Mouse (Mus musculus): ENCODE measurements around the gene Ppih. TPM values are rescaled to one million over a fixed set of nuclear protein-coding genes. Genes with fewer than 3 reads are reported as not detected.
A peak's percentile ranks its signal among the peaks of the same experiment; 100 is the strongest.
"Not testable (repeated sequence)": the region's sequence is repeated elsewhere in the genome, so short reads cannot be mapped to it uniquely, and the experiment has no call there.

Ppih gene
- total RNA-seq, 2 experiments from 2014 or later, result 137 to 163 TPM

DNA sequence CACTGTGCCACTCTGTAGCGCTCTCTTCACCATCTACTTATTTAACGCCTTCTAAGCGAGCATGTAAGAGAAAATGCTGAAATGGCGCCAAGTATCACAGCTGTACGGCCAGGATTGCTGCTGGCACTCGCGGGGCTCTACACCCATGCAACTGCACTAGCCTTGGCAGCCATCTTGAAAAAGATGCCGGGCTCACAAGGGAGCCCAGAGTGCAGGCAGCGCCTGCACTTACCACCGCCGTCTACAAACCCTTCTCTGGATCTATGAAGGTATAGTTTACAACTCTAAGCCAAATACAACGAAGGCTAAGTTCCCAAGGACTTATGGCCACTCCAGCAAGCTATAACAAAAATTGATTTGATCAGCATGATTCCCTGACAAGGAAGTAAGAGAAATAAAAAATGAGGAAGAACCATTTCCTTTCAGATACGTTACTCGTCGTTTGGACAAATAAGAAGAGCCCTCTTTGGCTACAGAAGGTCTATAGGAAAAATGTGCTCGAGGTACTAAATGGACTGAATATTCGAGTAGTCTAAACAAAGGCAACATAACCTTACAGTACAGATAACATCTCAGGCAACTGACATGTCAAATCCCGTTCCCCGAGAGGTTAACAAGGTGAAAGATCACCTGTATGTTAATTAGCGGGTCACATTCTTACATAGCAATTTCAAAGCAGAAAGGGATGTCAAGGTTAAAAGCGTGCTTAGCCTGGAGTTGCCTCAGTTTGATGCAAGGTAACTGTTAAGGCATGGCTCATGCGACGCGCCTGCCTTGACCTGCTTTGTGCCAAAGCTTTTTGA lies 27.4 kb downstream of the Ppih start:
- ATAC-seq (replicated peaks; ENCODE audit: poor library complexity), result peak; percentile 43

DNA sequence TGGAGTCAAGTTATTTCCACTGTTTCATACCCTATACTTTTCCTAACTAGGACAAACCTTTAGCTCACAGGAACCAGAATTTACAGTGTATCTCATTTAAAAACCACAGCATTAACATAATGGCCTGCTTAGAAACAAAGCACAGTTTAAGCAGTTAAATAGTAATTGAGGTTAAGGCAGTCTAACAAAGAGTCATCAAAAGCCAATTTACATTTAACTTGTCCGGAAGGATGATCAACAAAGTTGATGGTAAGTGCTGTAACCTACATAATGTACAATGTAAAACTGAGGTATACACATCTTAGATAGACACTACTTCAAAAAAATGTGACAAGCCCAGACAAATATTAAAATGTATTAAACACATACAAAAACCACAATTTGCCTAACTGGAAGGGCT lies 28.4 kb downstream of the Ppih start:
- no peak for ATAC-seq (replicated peaks; ENCODE audit: poor library complexity)

DNA sequence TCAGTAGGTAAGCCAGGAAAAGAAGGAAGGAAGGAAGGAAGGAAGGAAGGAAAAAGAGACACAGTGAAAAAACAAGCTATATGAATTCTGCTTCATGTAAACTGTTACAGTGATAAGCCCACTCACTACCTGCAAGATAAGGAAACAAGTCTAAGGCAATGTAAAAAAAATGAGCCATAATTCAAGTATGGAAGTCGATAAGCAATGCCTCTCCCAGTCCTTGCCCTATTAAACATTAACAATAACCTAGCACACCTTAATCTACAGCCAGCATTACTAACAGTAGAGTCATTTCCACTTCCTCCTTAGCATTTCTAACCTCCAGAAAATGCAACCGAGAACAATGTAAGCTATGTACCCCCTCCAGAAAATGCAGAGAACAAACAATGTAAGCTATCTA lies 35.0 kb downstream of the Ppih start:
- peak; percentile 62 for ATAC-seq (replicated peaks; ENCODE audit: poor library complexity)

DNA sequence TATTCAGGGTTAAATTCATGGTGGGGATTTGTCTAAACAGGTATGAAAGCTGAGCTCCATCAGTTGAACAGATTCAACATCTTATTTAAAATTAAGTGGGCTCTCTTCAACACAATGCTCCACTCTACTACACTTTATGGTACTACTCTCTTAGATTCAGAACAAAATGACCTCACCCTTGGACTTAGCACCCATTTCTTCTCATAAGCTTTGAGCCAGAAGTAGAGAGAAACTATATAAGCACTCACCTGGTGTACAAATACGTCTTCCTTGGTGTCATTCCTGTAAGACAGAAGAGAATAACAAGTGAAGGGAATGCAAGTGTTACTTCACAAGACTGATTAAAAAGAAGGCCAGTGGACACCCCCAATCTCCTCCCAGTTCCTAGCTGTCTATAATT lies 35.5 kb downstream of the Ppih start:
- ATAC-seq (replicated peaks; ENCODE audit: poor library complexity), result no peak

DNA sequence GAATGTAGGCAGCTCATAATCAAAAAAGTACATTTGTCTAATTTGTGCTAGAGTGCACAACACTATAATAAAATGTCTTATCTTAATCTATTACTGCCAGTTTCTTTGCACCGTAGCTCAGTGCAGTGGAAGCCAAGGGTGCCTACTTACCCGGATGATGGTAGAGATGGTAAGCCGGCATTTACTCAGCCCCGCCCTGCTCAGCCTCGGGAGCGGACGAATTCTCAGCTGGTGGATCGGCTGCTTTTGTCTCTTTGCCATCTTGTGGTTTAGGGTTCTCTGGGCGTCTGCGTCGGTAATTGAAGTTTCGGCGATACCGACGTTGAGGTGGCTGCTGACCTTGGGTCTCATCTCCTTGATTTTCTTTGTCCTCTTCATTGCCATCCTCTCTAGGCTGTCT lies 41.6 kb downstream of the Ppih start:
- ATAC-seq (replicated peaks; ENCODE audit: poor library complexity), result not testable (repeated sequence)

DNA sequence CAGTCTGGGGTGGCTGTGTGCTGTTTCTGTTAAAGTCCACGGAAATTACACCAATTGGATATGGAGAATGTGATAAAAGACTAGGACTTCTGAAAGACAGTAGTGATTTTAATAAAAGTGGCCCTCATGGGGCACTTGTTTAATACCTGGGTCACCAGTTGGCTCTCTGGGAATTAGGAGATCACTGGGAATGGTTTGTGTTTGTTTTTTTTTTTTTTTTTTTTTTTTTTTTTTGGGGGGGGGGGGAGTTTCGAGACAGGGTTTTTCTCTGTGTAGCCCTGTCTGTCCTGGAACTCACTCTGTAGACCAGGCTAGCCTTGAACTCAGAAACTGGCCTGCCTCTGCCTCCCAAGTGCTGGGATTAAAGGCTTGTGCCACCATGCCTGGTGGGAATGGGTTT lies 44.6 kb downstream of the Ppih start:
- ATAC-seq (replicated peaks; ENCODE audit: poor library complexity), result no peak

DNA sequence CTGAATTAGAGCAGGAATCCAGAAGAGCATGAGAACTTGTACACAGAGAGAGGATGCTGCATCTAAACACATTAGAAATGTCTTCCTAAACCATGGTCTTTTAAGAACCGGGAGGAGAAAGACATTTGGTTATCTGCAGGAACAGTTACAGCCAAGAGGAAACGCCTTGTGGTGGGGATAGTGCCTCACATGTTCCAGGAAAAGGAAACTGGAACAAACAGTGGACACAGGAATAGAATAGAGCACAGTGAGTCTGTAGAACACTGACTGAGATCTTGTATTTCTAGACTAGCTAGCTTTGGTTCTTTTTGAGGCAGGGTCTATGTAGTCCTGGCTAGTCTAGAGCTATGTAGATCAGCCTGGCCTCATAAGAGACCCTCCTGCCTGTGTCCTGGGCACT lies 45.1 kb downstream of the Ppih start:
- peak; percentile 20; the same call in 1 of the 2 replicates for ATAC-seq (replicated peaks; ENCODE audit: poor library complexity)

DNA sequence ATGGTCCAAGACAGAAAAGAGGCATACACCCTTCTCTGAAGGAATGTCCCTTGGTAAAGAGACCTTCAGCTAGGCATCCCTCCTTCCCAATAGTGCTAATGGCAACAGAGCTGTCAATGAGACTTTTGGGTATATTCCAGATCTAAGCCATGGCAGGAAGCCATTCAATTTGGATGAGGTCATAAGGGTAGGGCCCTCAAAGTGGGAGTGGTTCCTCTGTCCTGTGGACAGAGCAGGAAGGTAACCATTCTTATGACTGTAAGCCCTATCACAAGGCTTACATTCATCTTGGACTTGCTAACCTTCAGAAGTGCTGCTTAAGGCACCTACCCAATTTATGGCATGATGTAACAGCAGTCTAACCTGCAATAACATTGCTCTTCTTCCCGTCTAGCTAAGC lies 45.7 kb downstream of the Ppih start:
- ATAC-seq (replicated peaks; ENCODE audit: poor library complexity), result peak; percentile 33

DNA sequence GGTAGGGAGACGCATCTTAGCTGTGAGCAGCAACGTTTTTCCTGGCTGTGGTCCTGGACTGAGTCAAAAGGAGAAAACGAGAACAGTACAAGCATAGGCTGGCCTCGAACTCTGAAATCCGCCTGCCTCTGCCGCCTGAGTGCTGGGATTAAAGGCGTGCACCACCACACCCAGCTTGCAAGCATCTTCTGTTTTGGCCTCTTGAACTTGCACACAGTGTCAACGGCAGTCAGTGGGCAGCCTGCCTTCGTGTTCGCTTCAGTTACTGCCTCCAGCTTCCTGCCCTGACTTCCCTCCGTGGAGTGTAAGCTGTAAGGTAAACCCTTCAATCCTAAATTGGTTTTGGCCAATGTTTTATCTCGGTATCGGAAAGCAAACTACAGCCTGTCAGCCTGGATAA lies 53.7 kb downstream of the Ppih start:
- no peak for ATAC-seq (replicated peaks; ENCODE audit: poor library complexity)

DNA sequence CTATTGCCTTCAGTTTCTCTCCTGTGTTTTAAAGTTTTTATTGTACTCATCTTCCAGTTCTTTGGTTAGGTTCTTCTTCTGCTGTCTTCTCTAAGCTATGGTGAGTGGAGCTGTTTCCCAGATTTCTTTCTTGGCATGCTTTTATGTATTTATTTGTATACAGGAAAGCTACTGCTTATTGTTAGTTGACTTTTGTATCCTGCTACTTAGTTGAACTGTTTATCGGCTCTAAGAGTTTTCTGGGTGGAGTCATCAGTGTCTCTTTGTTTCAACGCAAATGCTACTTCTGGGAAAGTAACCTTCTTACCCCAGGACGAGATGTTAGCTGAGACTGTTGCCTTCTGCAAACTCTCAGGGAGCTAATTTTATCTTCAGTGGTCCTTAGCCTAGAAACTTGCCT lies 56.9 kb downstream of the Ppih start:
- no peak for ATAC-seq (replicated peaks; ENCODE audit: poor library complexity)

DNA sequence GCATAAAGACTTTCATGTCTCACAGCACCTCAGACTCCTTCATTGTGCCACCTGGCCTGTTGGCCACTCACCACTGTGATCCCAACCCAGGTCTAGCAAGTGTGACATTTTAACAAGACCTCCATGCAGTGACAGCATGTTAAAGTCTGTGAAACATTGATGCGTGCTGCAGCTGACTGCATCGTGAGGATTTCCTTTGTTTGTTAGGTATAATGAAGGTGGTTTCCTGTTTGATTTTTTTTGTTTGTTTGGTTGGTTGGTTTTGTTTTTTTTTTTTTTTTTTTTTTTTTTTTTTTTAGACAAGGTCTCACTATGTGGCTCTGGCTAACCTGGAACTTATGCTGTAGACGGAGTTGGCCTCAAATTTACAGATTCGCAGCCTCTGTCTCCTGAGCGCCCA lies 57.9 kb downstream of the Ppih start:
- no peak for ATAC-seq (replicated peaks; ENCODE audit: poor library complexity)

DNA sequence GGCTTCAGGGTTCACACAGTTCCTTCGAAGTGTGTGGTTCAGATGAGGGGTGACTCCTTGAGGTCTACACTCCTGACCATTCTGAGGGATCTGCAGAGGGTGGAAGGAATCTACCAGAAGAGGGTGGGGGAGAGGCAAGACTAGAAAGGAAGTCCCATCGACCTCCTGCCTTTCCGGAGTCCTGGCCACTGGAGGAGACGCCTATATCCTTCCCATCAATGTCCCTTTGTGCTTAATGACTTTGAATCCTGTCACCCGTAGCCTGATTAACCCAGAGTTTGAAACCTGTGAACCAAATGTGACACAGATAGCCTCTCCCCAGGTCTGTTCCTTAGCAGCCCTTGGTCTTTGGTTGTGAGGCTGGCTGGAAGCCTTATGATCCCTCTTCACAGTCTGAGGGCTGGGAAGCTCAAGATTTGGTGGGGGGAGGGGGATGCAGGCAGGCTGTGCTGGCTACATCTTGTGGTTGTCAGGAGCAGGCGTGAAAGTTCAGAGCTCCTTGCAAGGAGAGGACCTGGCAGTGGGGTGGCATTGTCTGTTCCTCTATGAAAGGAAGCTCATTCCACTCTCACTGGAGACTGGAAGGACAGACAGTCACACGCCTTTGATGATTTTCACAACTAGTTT lies 59.1 kb downstream of the Ppih start:
- ATAC-seq (replicated peaks; ENCODE audit: poor library complexity), result no peak

DNA sequence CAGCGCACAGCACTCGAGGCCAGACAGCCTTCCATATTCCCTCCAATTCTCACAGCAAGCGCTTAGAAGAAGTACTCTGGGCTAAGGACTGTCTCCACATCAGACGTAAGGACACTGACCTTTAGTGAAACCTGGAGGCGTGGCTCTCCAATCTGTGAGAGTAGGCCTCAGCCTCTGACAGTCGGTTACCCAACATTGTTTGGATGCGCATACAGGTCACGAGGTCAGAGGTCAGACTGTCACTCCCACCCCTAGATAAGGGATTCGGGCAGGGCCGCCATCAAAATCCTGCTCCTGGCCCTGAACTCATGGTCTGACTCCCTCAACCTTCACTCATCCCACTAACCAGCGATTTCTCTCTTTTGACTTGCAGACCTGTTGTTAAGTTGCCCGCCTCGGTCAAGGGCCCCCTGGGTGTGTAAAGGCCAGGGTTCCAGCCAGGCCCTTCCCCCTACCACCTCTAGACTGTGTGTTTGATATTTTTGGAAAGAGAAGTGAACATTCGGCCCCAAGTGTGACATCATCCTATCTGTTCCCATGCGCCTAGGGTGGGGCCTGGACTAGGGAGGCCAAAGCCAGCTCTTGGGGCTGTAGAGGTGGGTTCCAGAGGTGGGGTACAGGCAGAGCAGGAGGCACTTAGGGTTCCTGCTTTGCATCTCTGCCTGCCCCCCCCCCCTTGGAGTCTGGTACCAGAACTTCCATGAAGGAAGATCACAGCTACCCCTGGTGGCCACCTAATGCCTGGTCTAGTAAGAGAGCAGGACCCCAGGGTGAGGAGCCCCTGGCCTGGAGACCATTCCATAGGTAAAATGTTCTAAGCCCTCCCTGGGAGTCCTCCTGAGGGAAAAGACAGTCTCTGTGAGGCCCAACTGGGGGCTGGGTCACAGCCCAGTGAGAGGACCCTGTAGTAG lies 60.7 kb downstream of the Ppih start:
- ATAC-seq (replicated peaks; ENCODE audit: poor library complexity), result no peak

DNA sequence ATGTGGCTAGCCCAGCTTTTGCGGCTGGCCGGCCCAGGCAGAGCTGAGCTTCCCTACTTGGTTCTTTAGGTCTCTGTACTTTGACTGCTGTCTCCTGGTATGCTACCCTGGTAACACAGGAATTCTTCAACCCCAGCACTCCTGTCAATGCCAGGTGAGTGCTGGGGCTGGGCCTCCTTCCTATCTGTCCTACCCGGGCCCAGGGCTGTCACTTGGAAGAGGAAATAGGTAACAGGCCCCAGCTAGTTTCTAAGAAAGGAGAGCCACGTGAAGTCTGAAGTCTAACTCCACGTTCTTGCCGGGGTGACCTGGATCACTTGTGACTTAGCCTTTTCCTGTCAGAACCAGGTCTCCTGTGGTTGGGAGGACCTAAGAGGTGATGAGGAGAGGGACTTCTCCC lies 63.3 kb downstream of the Ppih start:
- ATAC-seq (replicated peaks; ENCODE audit: poor library complexity), result no peak

DNA sequence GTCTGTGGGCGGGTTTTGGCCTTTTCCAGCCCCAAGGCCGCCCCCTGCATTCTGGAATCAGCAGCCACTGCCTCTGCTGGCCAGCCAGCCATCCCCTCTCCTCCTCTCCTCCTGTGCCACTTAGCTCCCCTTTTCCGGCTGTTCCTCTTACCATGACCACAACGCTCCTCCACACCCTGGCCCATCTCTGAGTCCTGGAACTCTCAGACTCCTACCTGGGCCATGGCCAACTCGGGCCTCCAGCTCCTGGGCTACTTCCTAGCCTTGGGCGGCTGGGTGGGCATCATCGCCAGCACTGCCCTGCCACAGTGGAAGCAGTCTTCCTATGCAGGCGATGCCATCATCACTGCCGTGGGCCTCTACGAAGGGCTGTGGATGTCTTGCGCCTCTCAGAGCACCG lies 65.0 kb downstream of the Ppih start, which contains the start of gene Cldn19:
TSS of gene Cldn19 (plus strand) at position 64 of the 400 bp plus-strand sequence.
- ATAC-seq (replicated peaks; ENCODE audit: poor library complexity), result no peak

DNA sequence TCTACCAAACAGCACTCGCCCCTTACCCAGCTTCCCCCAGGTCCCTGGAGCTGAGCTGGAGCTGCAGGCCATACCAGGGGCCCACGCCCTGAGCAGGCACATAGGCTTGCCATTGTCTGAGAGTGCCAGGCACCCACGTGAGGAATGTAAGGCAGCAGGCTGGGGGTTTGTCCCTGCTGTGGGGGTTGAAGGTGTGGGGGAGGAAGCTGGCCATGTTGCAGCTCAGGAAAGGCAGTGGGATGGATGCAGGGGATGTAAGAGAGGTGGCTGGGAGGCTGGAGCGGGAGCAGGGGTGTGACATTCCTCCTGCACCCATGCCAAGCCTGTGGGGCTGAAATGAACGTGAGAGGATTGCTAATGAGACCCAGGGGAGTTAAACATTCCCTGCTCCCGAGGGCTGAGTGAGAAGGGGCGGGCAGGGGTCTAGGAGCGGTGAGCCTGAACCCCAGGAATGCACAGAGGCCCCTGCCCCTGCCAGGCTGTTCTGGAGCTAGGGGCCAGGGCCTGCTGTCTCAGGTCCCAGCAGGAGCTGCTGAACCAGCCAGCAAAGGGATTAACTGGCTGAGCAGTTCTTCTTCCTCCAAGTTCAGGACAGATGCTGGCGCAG lies 66.2 kb downstream of the Ppih start:
- ATAC-seq (replicated peaks; ENCODE audit: poor library complexity), result no peak

DNA sequence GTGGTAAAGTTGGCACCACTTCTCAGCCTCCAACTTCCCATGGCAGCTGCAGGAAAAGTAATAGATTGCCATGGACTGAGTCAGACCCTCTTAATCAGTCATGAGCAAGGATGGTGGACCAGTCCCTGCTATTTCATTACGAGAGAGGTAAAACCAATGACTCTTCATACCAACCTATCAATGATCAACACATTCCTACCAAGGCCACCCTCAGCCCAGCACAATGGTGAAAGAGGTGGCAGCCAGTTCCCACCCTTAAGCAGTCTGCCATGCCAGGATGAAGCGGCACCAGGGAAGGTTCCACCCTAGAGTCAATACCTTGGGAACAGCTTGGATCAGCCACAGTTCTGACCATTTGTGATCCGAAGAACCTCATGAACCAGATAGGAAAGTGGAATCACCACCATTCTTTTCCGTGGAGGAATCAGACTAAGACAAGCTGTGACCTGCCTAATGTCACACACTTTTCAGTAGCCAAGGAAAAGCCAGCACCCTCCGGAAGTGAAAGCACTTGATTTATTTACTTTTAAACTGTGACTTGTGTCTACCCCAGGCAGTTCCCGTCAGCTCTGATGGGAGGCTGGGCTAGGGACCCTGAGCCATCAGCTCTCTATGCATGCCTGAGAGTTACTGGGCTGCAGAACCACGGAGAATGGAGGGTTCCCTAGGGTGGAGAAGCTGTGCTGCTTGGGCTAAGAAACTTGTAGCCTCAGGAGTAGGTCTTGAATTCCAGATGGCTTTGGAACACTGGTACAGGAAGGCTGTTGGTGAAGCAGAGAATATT lies 68.1 kb downstream of the Ppih start:
- no peak for ATAC-seq (replicated peaks; ENCODE audit: poor library complexity)

Measured in megakaryocyte progenitor cell, adult 5-6 weeks (primary cell).